Mouse (Mus musculus) CD4-positive, CD25-positive, alpha-beta regulatory T cell, adult 9 weeks (primary cell): ENCODE results near the gene Ano1. TPM values are rescaled to one million over a fixed set of nuclear protein-coding genes. Genes with fewer than 3 reads are reported as not detected.

Experiments used
- polyA plus RNA-seq: library from polyadenylated mRNA; unstranded; fragments of 100-300 nt; shearing (Covaris generic); gene quantifications from one replicate; pipeline ENCODE4 v1.2.1, GENCODE M21; 2017

Ano1 gene
- polyA plus RNA-seq, result not detected

DNA sequence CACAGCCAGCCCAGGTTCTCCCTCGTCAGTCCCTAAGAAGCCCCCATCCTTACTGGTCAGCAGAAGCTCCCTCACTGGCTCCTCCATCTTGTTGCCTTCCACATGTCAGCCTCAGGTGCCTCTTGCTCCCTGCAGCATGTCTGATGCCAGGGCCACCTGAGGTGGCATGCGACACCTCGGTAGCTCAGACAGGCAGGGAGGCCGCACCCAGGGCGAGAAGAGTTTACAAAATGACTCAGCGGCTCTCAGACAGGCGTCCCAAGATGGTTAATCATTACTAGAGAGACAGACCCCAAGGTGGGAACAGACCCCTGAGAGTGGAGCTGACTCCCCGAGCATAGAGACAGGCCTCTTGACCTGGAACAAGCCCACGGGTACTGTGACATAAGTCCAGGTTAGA lies at the start of gene Ano1:
TSS of gene Ano1 (minus strand) at position 142 of the 400 bp plus-strand sequence.

DNA sequence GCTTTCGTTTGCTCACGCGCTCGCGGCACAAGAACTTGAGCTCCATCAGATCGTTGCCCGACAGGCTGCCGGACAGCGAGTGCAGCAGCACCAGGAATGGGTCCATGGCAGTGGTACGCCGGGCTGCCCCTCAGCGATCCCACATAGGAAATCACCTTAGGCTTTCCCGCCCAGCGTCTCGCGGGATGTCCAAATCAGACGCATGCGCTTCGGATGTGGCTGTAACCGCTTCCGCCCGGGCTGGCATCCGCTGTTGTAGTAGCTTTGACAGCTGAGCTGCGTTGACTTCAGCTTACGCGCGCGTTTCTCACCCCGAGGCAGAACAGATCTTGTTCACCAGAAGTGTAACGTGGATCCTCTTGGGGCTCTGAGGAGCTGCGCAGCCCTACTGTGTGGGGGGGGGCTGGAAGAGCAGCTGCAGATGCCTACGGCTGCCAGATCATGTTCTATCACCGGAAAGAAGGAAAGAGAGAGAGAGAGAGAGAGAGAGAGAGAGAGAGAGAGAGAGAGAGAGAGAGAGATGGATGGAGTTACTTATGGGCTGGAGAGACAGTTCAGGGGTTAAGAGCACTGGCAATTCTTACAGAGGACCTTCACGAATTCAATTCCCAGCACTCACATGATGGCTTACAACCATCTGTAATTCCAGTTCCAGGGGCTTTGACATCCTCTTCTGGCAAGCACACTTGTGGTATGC lies 169.3 kb downstream of the Ano1 start, which contains the start of gene Fadd:
TSS of gene Fadd (minus strand) at position 180 of the 697 bp plus-strand sequence.

DNA sequence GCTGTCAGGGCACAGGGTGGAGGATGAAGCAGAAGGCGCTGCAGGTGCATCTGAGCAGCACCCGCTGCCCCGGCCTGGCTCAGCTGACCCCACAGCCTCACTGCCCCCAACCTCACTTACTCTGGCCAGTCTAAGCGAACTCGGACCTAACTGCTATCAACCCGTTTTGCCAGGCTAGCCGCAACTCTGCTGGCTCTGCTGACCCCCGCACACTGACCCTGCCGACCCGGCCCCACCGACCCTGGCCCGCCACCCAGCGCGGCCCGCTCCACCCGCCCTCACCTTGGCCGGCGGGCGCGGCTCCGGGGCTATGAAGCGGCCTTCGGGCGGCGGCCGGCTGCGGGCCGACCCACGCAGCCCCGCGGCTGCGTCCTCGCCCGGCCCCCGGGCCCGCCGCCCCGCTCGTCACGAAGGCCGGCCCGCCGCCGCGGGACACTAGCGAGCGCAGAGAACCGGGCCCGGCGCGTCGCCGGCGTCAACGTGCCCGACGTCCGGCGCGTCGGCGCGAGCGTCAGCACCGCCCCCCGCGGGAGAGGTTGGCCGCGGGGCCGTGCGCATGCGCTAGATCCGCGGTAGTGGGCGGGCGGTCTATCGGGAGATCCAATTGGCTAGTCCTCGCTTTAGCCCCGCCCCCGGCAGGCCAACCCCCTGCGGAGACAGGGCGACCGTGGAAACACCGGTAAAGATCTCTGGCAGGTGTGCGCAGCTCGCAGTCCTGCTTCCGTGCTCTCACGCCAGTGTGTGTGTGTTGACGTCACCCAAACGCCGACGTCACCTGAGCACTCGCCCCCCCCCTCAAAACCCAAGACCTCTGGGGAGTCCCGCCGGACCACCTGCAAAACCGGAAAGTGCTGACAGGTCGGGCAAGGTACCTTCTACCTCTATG lies 198.3 kb downstream of the Ano1 start, which contains the start of gene Ppfia1:
TSS of gene Ppfia1 (minus strand) at position 493 of the 886 bp plus-strand sequence.

Other genes with a start within 250 kb of the Ano1 start
- gene Ppfia1, start 198.2 kb downstream of the Ano1 start, polyA plus RNA-seq, result 11.3 TPM
- gene Fadd, start 169.5 kb downstream of the Ano1 start, polyA plus RNA-seq, result 3.4 TPM
- gene Fgf3, start 86.1 kb upstream of the Ano1 start, polyA plus RNA-seq, result not detected
- not detected for gene Fgf4, start 95.4 kb upstream of the Ano1 start, polyA plus RNA-seq
- gene Fgf15, start 144.6 kb upstream of the Ano1 start, polyA plus RNA-seq, result not detected
- gene LTO1, start 163.1 kb upstream of the Ano1 start, polyA plus RNA-seq, result 28.3 TPM
- 0.38 TPM for gene Ccnd1, start 188.0 kb upstream of the Ano1 start, polyA plus RNA-seq